Mouse (Mus musculus) brain, embryonic 18.5 days (tissue): ENCODE results near the gene Fosl2.

Experiments used
- DNase-seq: peaks from one replicate; pipeline ENCODE4 v3.0.0-alpha.2; 2012; ENCODE audit warnings: low read depth, low spot score

The Fosl2 gene

GRCm38 (mm10) chr5:32134051-32134732 is 1.4 kb upstream of the Fosl2 start:
- DNase-seq = no peak

GRCm38 (mm10) chr5:32134903-32135335 is 682 bp upstream of the Fosl2 start:
- DNase-seq = no peak

- no peak for DNase-seq
Measured at GRCm38 (mm10) chr5:32136301-32136863, 781 bp downstream of the Fosl2 start.

GRCm38 (mm10) chr5:32137106-32137522 is 1.5 kb downstream of the Fosl2 start:
- DNase-seq = no peak

GRCm38 (mm10) chr5:32138446-32139195 is 3.0 kb downstream of the Fosl2 start:
- DNase-seq = no peak

GRCm38 (mm10) chr5:32139516-32140037 is 4.0 kb downstream of the Fosl2 start:
- DNase-seq = no peak

GRCm38 (mm10) chr5:32141899-32142298 is 6.3 kb downstream of the Fosl2 start:
- no peak for DNase-seq

- no peak for DNase-seq
Measured at GRCm38 (mm10) chr5:32143433-32143970, 7.9 kb downstream of the Fosl2 start.

GRCm38 (mm10) chr5:32146281-32146680 is 10.7 kb downstream of the Fosl2 start:
- DNase-seq = no peak

GRCm38 (mm10) chr5:32148593-32148992 is 13.0 kb downstream of the Fosl2 start:
- DNase-seq = no peak

- no peak for DNase-seq
Measured at GRCm38 (mm10) chr5:32151244-32151643, 15.6 kb downstream of the Fosl2 start.

- DNase-seq = no peak
Measured at GRCm38 (mm10) chr5:32152725-32153417, 17.3 kb downstream of the Fosl2 start.

- DNase-seq = no peak
Measured at GRCm38 (mm10) chr5:32153418-32153740, 17.8 kb downstream of the Fosl2 start.

GRCm38 (mm10) chr5:32153791-32154490 is 18.3 kb downstream of the Fosl2 start:
- no peak for DNase-seq

GRCm38 (mm10) chr5:32154931-32155688 is 19.5 kb downstream of the Fosl2 start:
- DNase-seq = no peak

- no peak for DNase-seq
Measured at GRCm38 (mm10) chr5:32155927-32156326, 20.3 kb downstream of the Fosl2 start.

- no peak for DNase-seq
Measured at GRCm38 (mm10) chr5:32163478-32164043, 28.0 kb downstream of the Fosl2 start.

- no peak for DNase-seq
Measured at GRCm38 (mm10) chr5:32172188-32172587, 36.6 kb downstream of the Fosl2 start.

GRCm38 (mm10) chr5:32176800-32177199 is 41.2 kb downstream of the Fosl2 start:
- no peak for DNase-seq

GRCm38 (mm10) chr5:32177737-32178136 is 42.1 kb downstream of the Fosl2 start:
- DNase-seq = no peak
